Mouse (Mus musculus): ENCODE results near the gene Ss18l2.

The Ss18l2 gene

DNA sequence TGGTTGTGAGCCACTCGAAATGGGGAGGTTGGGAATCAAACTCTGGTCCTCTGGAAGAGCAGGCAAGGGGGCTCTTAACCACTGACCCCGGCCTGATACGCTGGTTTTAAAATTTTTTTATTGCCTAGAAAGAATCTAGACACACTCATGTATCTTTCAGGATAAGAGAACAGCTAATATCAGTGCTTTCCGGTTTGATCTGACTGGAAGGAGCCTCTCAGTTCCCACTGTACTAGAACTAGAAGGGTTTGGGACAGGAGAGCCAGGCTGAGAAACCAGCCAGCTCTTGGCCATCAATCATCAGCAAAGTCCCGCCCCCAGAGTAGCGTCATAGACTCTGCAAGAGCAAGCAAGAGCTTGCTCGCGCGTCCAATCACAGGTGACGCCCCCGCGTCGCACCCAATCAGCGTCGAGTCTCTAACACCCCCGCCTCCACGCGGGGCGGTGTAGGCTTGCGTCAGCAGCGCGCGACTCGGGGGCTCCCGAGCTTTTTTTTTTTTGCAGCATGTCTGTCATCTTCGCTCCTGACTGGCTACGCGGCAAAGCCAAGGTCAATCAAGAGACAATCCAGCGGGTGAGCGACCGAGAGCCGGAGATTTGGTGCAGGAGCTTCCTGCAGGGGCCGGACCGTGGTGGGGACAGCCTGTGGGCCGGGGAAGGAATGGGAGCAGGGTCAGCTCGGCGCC is at the start of gene Ss18l2:
Gene Ss18l2, plus strand, starts transcription at position 432 of the 686 bp plus-strand sequence.
- peak; percentile 98 for DNase-seq

DNA sequence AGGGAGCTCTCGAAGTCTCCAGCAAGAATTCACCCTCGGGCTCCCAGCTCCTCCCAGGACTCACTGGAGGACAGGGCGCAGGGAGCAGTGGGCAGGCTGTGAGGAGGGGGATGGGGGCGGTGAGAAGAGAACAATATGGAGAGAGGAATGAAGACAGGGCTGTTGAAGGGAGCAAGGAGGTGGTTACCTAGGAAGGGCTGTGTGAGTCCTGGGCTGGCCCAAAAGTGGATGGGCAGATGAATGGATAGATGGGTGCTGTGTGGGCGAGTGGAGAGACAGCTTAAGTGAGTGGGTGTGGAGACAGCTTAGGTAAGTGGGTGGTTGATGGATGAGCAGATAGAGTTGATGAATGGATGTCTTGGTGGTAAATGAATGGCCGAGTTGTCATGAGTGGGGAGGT is 46.7 kb upstream of the Ss18l2 start:
- DNase-seq: no peak

DNA sequence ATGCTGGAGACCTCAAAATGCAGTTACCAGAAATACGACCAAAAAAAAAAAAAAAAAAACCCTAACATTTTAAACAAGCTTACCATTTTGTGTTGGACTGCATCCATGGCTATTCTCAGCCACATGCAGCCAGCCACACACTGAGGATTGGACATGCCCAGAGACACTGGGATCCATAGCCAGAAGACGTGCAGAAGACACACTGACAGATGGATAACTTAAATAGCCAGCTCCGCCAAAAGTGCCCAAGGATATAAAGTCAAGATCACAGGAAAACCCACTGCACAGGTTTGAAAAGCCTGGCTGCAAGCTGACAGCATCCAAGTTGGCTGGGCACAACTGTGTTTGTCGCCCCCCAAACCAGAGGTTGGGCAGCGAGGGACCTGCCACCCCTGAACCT is 46.0 kb upstream of the Ss18l2 start:
- DNase-seq: peak; percentile 72

DNA sequence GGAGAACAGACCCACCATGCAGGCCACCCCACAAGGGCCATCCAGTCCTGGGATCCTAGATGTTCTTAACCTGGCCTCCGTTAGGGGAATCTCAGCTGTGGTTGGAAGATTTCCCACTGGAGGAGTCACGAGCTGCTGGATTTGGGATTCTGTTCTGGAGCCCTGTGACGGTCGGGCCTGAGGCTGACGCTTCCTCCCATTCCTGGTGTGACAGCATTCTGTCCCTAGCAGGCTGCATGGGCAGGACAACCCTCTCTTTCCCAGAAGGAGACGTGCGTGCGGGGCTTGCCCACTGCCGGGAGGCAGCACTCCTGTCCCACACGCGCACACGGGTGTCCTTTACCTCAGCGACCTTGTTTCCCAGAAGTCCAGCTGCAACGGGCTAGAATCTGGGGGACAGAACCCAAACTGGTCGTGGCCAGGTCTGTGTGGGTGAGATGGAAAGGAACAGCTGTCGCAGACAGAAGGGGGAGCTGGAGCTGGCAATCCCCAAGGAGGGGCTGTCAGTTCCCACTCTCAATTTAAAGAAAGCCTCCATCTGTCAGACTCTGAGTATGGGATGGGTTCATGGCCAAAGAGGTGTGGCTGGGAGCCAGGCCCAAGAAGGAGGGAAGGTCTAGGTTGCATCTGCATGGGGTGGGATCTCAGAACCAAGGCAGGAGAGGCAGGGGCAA is 43.0 kb upstream of the Ss18l2 start:
- DNase-seq: peak; percentile 77

DNA sequence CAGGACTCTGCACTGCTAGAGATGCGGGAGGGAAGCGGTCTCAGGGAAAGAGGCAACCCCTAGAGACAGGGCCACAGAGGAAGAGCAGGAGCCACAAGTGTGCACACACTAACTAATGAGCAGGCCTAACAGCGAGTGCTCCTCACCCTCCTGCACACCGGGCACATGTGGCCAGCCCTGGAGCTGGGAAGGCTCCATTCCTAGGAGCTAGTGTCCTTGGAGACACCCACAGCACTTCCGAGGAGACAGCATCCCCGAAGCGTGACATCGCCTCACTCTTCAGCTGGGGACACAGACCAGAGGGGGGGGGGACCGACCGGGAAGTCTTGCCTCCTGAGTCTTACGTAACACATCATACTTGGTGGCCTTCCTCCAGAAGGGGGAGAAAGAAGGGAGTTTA is 42.3 kb upstream of the Ss18l2 start:
- DNase-seq: peak; percentile 43

DNA sequence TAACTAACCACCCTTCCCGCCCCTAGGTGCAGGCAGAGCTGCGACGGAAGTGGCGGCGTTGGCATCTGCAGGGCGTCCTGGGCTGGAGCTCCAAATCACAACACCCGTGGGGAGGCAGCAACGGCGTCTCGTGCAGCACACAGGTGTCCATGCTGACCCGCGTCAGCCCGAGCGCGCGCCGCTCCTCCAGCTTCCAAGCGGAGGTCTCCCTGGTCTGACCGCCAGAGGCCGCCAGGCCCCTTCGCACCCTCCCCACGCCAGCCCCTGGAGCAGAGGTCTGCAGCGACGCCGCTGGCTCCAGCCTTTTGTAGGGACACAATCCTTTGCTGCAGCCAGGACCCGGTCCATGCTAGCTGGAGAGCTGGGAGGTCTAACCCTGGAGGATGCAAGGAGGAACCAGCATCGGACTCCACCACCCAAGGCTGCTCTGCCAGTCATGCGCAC is 40.8 kb upstream of the Ss18l2 start:
- peak; percentile 46 for DNase-seq

DNA sequence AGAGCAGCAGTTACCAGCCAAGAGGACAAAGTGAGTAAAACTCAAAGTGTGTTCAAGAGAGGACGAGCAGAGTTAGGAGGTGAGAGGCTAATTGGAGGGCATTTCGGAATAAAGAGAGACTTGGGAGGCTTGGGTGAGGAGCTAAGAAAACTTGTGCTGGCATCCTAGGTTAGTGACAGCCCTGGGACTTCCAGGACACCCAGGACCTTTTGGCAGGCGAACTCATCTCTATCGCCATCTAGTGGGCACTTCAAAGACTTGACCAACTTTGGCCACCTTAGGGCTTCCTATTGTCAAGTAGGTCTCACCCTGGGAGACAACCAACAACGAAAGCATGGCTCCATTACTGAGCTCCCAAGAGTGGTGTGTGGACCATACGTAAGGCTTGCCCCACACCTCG is 38.8 kb upstream of the Ss18l2 start:
- peak; percentile 40 for DNase-seq

DNA sequence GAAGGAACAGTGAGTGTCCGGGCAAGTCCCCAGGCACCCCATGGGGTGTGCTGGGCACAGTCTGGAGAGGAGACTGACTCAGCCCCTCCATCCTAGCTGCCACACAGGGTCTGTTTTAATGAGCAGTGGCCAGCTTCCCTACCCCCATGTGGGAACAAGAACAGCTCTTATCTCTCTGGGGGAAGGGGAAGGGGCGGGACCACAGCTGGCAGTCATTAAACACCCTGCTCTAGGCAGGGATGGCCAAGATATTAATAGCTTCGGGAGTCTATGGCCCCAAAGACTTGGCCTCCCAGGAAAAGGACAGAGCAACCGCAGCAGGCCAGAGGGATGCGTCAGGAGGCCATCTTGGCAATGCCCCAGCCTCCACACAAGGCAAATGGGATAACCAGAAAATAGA is 37.8 kb upstream of the Ss18l2 start:
- DNase-seq: no peak

DNA sequence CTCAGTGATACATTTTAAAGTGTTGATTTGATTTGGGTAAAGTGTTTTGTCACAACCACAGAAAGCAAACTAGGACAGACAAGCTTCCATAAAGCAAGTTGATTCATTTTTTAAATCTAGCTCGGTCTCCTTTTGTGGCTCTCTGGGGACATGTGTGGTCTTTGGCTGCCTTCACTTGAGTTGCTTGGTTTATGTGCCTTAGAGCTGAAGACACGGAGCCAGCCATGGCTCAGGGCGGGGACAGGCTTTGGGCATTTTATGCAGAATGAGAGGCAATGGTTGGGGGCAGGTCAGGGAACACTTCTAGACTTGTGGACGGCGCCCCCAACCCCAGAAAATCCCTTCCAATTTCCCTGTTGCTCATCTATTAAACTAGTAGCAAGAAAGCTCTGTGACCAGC is 36.4 kb upstream of the Ss18l2 start:
- no peak for DNase-seq

DNA sequence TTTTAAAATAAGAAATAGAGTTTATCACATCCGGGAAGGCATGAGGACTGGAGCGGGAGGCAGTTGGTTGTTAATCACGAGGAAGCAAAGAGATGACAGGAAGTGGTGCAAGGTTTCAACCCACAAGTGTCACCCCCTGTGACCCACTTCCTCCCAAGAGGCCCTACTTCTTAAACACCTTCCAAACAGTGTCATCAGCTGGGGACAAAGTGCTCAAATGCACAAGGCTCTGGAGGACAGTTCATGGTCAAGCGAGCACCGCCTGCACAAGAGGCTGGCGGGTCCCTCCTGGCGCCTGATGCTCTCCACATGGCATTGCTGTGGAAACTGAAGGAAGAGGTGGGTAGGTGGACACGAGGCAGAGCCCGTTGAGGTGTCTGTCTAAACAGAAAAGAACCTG is 35.1 kb upstream of the Ss18l2 start:
- no peak for DNase-seq

DNA sequence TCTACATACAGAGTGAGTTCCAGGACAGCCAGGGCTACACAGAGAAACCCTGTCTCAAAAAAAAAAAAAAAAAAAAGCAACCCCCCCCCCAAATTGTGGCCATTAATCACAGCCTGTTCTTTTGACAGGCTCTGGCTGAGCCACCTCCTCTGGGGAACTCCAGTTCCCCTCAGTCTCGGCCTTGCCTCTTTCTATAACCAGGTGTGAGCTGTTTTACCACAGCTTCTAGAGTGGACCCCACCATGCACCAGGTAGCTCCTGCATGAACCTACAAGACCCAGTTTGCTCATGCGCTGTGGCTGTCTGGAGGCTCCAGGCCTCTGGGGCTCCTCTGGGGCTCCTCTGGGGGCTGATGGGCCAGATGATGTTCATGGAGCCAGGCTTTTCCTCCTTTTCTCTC is 34.6 kb upstream of the Ss18l2 start:
- no peak for DNase-seq

DNA sequence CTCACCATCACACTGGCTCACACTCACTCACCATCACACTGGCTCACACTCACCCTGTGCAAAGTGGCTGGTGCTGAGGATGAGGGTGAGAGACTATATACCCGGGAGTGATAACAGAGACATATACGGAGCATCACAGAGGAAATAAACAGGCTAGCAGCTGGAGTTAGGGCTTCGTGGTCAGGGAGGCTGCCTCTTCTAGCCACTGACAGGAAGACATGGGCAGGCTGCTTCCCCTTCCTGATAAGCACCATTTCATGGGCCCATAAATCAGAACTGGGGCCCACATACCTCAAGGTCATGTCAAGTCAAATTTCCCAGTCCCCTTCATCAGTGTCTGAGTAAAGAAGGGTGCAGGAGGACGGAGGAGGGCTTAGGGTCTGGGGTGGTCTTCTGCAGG is 33.1 kb upstream of the Ss18l2 start:
- no peak for DNase-seq

DNA sequence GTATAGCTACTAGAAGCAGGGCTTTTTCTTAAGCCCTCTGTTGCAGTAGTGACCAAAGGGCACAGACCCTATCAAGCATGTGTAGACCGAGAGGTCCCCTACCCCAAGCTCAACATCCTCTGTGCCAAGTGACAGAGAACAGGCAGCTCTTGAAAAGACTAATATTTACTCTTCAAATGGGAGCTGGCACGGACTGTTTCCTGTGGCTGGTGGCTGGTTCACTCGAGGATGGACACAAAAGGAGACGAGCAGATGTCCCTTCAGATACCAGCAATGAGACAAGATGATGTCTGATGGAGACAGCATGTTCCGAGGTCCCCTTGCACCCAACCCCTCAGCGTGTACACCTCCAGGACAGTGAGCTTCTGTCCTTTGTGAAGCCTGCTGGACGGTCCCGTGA is 32.7 kb upstream of the Ss18l2 start:
- DNase-seq: no peak

DNA sequence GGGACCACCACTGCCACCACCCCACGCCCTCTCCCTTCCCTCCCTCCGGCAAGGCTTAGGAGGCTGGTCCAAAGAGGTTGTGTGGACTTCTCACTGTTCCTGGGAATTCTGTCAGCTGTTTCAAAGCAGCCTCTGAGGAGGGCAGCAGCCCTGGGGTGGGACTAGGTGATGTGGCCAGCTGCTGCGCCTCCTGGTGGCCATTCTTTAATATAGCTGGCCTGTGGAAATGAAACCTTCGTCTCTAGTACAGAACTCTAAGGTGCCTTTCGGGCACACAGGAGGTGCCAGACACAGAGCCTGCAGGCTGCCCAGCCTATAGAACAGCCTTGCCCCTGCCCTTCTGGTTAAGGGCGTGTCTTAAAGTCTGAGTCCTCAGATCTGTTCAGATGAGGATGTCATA is 30.6 kb upstream of the Ss18l2 start:
- DNase-seq: peak; percentile 52

DNA sequence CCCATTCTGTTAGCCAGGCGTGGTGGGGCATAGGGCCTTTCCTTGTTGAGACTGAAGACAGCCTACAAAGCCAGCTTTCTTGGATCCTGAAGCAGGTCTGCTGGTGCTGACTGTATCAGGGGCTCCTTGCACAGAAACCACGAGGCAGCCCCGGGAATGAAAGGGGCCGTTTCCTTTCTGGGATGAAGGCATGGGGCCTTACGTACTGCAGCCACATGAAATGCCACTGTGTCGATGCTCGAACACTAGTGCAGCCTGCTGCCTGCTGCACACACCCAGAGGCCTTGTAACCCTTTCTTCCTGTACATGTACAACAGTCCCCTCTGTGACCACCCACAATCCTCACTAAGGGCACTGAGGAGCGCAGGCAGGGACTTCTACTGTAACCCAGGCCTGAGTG is 28.9 kb upstream of the Ss18l2 start:
- DNase-seq: no peak

DNA sequence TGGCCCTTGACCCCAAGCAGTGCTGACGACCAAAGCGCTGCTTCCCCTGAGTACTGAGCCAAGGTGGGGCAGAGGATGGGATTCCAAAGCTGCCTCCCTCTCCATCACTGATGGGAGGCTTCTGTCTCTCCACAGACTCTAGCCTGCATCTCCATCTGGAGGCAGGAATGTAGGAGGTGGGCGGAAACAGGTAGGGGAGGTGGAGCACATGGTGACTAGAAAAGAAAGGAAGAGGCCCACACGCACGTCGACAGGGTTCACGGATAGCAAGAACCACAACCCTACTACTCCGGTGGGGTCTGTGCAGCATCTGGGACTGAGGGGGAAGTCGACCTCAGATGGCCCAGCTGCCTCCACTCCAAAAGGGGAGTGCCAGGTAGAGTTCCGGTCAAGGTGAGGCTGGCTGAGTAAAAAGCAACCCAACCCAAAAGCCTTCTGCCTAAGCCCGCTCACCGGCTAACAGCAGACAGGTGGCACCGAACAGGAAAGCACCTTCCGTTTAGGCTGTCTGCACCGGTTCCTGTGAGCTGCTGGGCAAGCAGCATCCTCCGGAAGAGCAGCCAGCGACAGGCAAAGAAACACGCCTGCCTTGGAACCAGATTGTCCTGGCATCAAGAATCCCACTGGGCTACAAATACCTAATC is 28.0 kb upstream of the Ss18l2 start:
- no peak for DNase-seq

DNA sequence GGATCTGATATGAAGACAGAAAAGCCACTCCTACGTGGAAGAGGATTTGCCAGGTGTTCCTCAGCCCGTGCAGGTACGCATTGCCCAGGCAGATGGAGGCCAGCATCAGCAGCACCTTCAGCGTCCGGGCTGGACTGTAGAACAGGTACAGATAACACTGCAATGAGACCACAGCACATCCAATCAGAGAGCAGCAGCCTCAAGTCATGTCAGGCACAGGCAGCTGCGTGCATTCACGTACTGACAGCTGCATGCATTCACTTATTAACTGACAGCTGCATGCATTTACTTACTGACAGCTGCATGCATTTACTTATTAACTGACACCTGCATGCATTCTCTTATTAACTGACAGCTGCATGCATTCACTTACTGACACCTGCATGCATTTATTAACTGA is 25.4 kb upstream of the Ss18l2 start:
- no peak for DNase-seq

DNA sequence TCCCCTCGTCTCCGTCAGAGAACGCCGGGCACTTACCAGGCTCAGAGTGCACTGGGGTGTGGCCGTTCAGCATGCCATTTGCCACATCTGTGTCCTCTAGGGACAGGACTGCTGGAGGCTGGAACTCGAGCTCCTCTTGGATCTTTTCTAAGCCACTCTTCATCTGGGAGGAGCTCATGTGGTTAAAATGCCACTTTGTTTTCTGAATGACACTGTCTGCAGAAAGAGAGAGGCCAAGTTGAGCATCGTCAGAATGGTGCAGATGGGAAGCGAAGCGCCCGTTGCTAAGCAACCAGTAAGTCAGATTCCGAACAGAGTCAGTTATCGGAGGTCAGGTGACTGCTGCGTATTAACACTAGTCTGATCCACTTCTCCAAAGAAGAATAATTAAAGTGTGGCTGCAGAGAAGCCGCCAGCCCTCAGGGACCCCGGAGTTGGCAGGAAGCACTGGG is 19.9 kb upstream of the Ss18l2 start:
- peak; percentile 70 for DNase-seq

DNA sequence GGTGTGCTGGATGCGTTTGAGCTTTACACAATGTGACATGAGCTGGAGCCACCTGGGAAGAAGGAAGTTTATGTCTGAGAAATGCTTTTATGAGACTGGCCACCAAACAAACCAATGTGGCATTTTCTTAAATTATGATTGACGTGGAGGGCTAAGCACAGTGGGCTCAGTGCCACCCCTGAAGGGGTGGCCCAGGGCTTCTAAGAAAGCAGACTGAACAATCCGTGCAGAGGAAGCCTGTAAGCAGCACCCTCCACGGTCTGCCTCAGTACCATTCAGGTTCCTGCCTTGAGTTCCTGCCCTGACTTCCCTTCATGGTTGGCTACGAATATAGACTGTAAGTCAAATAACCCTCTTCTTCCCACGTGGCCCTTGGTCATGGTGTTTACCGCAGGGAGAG is 19.4 kb upstream of the Ss18l2 start:
- DNase-seq: no peak

DNA sequence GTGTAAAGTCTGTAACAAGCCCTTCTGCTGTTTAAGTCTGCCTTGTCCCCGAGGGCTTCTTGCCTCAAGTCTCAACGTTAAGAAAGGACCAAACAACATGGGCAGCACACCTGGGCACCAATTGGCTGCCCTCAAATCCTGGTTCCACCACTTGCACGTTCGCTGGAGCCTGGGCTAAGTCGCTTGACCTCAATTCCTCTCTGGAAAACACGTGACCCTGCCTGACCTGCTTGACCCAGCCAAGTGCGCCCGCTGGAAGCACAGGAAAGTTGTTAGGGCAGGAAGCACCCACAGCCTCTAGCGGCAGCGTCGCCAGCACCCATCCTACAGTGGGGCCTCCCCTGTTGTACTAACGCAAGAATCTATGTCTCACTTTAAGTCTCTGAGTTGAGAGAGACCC is 15.4 kb upstream of the Ss18l2 start:
- DNase-seq: no peak

DNA sequence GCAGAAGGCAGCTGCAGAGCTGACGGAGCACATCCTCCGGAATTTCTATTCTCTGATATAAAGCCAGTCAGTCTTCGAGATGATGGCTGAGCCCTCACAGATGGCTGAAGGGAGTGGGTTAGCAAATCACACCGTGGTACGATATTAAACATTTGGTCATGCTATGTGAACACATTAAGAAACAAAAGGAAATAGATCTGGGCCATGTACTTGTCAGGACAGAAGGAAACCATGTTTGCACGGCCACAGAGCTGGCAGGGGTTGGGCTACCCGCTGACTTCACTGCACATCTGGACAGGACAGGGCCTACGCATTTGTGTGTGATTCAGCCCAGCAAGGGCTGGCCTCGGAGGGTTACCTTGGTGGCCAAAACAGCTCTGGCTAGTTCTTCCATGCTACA is 13.5 kb upstream of the Ss18l2 start:
- no peak for DNase-seq

DNA sequence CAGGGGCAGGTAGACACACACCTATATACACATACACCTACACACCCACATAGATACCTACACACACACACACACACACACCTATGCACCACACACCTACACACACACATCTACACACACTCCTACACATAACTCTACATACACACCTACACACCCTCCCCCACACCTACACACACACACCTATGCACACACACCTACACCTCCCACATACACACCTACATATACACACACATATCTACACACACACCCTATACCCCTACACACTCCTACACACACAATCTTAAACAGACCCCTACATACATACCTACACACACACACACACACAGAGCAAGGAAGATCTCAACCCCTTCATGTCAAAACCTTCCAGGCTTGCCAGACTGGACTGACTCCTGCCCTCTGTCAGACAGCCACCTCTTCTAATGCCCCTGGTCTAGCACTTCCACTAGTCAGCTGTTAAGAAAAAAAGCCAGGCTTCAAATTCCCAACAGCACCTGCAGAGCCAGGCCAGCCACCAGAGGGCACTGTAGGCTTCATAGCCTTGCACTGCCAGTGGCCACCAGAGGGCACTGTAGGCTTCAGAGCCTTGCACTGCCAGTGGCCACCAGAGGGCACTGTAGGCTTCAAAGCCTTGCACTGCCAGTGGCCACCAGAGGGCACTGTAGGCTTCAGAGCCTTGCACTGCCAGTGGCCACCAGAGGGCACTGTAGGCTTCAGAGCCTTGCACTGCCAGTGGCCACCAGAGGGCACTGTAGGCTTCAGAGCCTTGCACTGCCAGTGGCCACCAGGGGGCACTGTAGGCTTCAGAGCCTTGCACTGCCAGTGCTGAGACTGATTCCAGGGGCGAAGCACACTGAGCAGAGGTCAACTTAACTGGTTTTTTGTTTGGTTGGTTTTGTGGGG is 12.7 kb upstream of the Ss18l2 start:
- DNase-seq: no peak

DNA sequence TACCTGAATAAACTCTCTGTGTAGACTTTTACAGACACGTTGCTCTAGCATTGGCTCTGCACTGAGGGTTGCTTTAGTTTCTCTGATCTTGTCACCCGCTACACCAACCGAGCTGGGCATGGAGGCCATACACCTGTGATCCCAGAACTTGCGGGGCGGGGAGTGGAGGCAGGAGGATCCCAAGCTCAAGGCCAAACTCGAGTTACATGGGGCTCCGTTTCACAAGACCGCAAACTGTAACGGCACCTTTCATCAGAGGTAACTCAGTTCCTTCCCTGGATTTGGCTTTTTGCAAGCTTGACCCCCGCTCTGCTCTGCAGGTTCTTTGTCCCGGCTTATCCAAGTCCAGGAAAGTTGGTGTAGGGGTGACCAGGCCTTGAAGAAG is 5.9 kb upstream of the Ss18l2 start:
- no peak for DNase-seq
